Mouse (Mus musculus) lung, adult 2 months (tissue): Measurements from ENCODE around the gene Pde6b.

Experiments
- CTCF ChIP-seq: fragments of 200-500 bp; IDR thresholded peaks from 2 replicates; pipeline ENCODE4 v1.5.1; 2011; ENCODE audit warnings: mild to moderate bottlenecking, low read length, control low read depth; ENCODE audit not compliant: insufficient read depth
- POLR2A ChIP-seq: fragments of 200-500 bp; IDR thresholded peaks from 2 replicates; pipeline ENCODE4 v1.6.1; 2011; ENCODE audit warnings: low read depth, mild to moderate bottlenecking, control low read depth, low read length, borderline replicate concordance; ENCODE audit errors: extremely low read depth

DNA sequence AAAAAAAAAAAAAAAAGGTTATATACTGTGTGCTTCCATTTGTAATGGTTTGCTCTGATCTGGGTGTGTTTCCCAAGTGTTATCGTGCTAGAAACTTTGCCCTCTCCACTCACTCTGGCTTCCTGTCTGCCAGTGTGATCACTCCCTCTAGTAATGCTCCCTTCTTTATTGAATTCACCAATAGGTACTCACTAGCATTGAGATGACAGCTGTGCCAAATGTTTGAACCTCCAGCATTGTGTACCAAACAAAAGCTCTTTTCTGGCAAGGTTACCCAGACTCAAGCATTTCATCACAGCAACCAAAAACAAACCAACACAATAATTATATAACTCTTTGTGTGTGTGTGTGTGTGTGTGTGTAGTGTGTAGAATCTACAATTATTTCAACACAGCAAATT is 63.4 kb downstream of the Pde6b start:
- TF ChIP-seq CTCF (no peak), POLR2A (no peak)
